Mouse (Mus musculus) megakaryocyte, embryonic 14.5 days (primary cell): ENCODE data around the gene Fpr-rs7.

Experiments used
- FLI1 ChIP-seq: IDR thresholded peaks from 2 replicates; pipeline ENCODE4 v1.6.1; 2012; ENCODE audit warnings: low read length, inconsistent platforms, mixed read lengths
- GATA1 ChIP-seq: IDR thresholded peaks from 3 replicates; pipeline ENCODE4 v1.6.1; 2012; ENCODE audit warnings: mixed read lengths, low read length, inconsistent platforms, borderline replicate concordance

DNA sequence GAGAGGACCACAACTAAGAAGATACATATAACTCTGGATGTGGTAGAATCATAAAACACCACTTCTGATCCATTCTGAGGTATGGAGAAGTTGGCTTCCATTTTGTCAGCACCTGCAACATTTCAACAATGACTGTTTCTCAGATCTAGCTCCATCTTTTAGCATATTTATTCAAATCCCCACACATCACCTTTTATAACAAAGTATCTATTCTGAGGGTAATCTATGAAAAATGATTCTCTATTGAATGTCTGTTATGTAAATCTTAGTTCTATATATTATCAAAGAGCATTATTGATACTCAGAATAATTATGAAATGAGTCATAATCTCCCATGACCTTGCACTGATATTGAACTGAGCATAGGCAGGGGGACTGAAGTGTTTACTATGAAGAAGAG is at the start of gene Fpr-rs7:
- TF ChIP-seq GATA1 = no peak
- no peak for TF ChIP-seq FLI1
